Mouse (Mus musculus) bone marrow macrophage, adult 2 months (primary cell): Measurements from ENCODE around the gene Camkmt.

Source experiments
- CTCF ChIP-seq: IDR thresholded peaks from 2 replicates; pipeline ENCODE4 v1.5.1; 2012; ENCODE audit warnings: low read depth, mild to moderate bottlenecking, low read length, moderate library complexity
- POLR2A ChIP-seq: IDR thresholded peaks from 2 replicates; pipeline ENCODE4 v1.6.1; 2012; ENCODE audit warnings: mild to moderate bottlenecking, low read depth, low read length, borderline replicate concordance

GRCm38 (mm10) chr17:85454419-85454983 lies 364.1 kb downstream of the Camkmt start:
- TF ChIP-seq POLR2A = no peak
- TF ChIP-seq CTCF = no peak
